Mouse (Mus musculus) granulocyte monocyte progenitor cell, adult 5-6 weeks (primary cell): ENCODE measurements around the gene Pld1. TPM values are rescaled to one million over a fixed set of nuclear protein-coding genes. Genes with fewer than 3 reads are reported as not detected.

Experiments used
- ATAC-seq: replicated peaks from 2 replicates; pipeline ENCODE4 v1.8.0; 2016; ENCODE audit warnings: mild to moderate bottlenecking, moderate TSS enrichment, inconsistent platforms; ENCODE audit not compliant: poor library complexity, severe bottlenecking
- total RNA-seq, 2 experiments: library from RNA; stranded (forward) in 1 of 2; stranded (reverse) in 1 of 2; fragments of 200-712, 200-1000 nt in 1 of 2; fragments of >200 nt in 1 of 2; fragmentation: Nextera tagmentation in 1 of 2; gene quantifications; 2 replicates each; pipeline ENCODE4 v1.2.3; 2014 to 2017

Gene Pld1
- total RNA-seq, 2 experiments from 2014 or later = 9.0 to 9.9 TPM

- peak; percentile 96 for ATAC-seq
These were observed 45.6 kb downstream of the Pld1 start for GRCm38 (mm10) chr3:27983935-27984577.

GRCm38 (mm10) chr3:27984620-27985019, 46.1 kb downstream of the Pld1 start:
- no peak for ATAC-seq

- no peak for ATAC-seq
These were observed 46.8 kb downstream of the Pld1 start for GRCm38 (mm10) chr3:27985344-27985743.

GRCm38 (mm10) chr3:27987891-27988536, 49.5 kb downstream of the Pld1 start:
- ATAC-seq = no peak

- no peak for ATAC-seq
These were observed 52.7 kb downstream of the Pld1 start for GRCm38 (mm10) chr3:27991100-27991703.

GRCm38 (mm10) chr3:27994175-27994990, 55.9 kb downstream of the Pld1 start:
- no peak for ATAC-seq

GRCm38 (mm10) chr3:28004321-28004720, 65.8 kb downstream of the Pld1 start:
- ATAC-seq = no peak

GRCm38 (mm10) chr3:28007684-28008083, 69.2 kb downstream of the Pld1 start:
- ATAC-seq = no peak

GRCm38 (mm10) chr3:28008369-28008768, 69.9 kb downstream of the Pld1 start:
- ATAC-seq = no peak

GRCm38 (mm10) chr3:28012177-28012576, 73.7 kb downstream of the Pld1 start:
- ATAC-seq = peak; percentile 99

- ATAC-seq = no peak
These were observed 74.9 kb downstream of the Pld1 start for GRCm38 (mm10) chr3:28013441-28013840.

GRCm38 (mm10) chr3:28017002-28017401, 78.5 kb downstream of the Pld1 start:
- ATAC-seq = no peak

GRCm38 (mm10) chr3:28019727-28020126, 81.2 kb downstream of the Pld1 start:
- no peak for ATAC-seq

- ATAC-seq = no peak
These were observed 81.9 kb downstream of the Pld1 start for GRCm38 (mm10) chr3:28020404-28020803.

GRCm38 (mm10) chr3:28022191-28022590, 83.7 kb downstream of the Pld1 start:
- ATAC-seq = no peak

GRCm38 (mm10) chr3:28026876-28027275, 88.4 kb downstream of the Pld1 start:
- ATAC-seq = 0 out of 2 replicates have a peak, but pooled peaks have one; percentile 20

GRCm38 (mm10) chr3:28028456-28028855, 90.0 kb downstream of the Pld1 start:
- ATAC-seq = no peak

GRCm38 (mm10) chr3:28030860-28031259, 92.4 kb downstream of the Pld1 start:
- no peak for ATAC-seq

- ATAC-seq = peak; percentile 94
These were observed 93.2 kb downstream of the Pld1 start for GRCm38 (mm10) chr3:28031643-28032243.

GRCm38 (mm10) chr3:28033898-28034297, 95.4 kb downstream of the Pld1 start:
- ATAC-seq = no peak
